Mouse (Mus musculus) forebrain, postnatal 0 days (tissue): Measurements from ENCODE around the gene 2410131K14Rik. TPM values are rescaled to one million over a fixed set of nuclear protein-coding genes. Genes with fewer than 3 reads are reported as not detected.

ENCODE experiments used
- ATAC-seq: fragments of 200-750 bp; cut with Nextera tagmentation; 2 replicates; pipeline ENCODE4 v1.8.0; 2017; ENCODE audit warnings: mild to moderate bottlenecking, moderate library complexity
- DNase-seq: peaks from one replicate; pipeline ENCODE4 v3.0.0-alpha.2; 2015
- H3K27ac ChIP-seq: fragments of 300-500 bp; sonication (generic); 2 replicates; pipeline ENCODE4 v1.5.1; 2014; ENCODE audit warnings: low read depth, mild to moderate bottlenecking, antibody characterized with exemption, low read length, moderate library complexity, mixed read lengths
- H3K27me3 ChIP-seq: fragments of 300-500 bp; sonication (generic); 2 replicates; pipeline ENCODE4 v1.6.1; 2014; ENCODE audit warnings: mild to moderate bottlenecking, low read length, mixed read lengths; ENCODE audit not compliant: insufficient read depth
- H3K36me3 ChIP-seq: fragments of 300-500 bp; sonication (generic); 2 replicates; pipeline ENCODE4 v1.6.1; 2014; ENCODE audit warnings: mild to moderate bottlenecking, moderate library complexity; ENCODE audit not compliant: insufficient read depth
- H3K4me1 ChIP-seq: fragments of 300-500 bp; sonication (generic); 2 replicates; pipeline ENCODE4 v1.6.1; 2014; ENCODE audit warnings: antibody characterized with exemption; ENCODE audit not compliant: insufficient read depth
- H3K4me2 ChIP-seq: fragments of 300-500 bp; sonication (generic); 2 replicates; pipeline ENCODE4 v1.6.1; 2014; ENCODE audit warnings: low read depth, mild to moderate bottlenecking, moderate library complexity
- H3K4me3 ChIP-seq: fragments of 300-500 bp; sonication (generic); 2 replicates; pipeline ENCODE4 v1.5.1; 2014; ENCODE audit warnings: low read depth, low read length, mixed read lengths
- H3K9ac ChIP-seq: fragments of 300-500 bp; sonication (generic); 2 replicates; pipeline ENCODE4 v1.6.1; 2014; ENCODE audit warnings: mild to moderate bottlenecking
- H3K9me3 ChIP-seq: fragments of 300-500 bp; sonication (generic); 2 replicates; pipeline ENCODE4 v1.6.1; 2016; ENCODE audit warnings: low read length
- CTCF ChIP-seq: sonication (generic); IDR thresholded peaks from 2 replicates; pipeline ENCODE4 v1.5.1; 2016; ENCODE audit warnings: antibody characterized with exemption, control low read depth, low read depth
- WGBS: fragments of 180-500 bp; shearing (Covaris S2); extraction: QIAGEN DNeasy Blood & Tissue Kit; methylation state at CpG from one replicate; pipeline ENCODE4 v1.1.7; 2014; 5-methylcytosine and 5-hydroxymethylcytosine counted together
- polyA plus RNA-seq: library from polyadenylated mRNA; unstranded; fragments of >200 nt; fragmentation: Nextera tagmentation; extraction: Ambion mirVana; gene quantifications from 2 replicates; pipeline ENCODE4 v1.2.1, GENCODE M21; 2015
- total RNA-seq: library from RNA; depleted of rRNA; stranded (reverse); fragments of >200 nt; gene quantifications from 2 replicates; pipeline ENCODE4 v1.2.3, GENCODE M21; 2014; rRNA removed

2410131K14Rik gene
- total RNA-seq (22.4 and 31.2 TPM in 2 replicates), polyA plus RNA-seq (15.5 and 19.1 TPM in 2 replicates)

DNA sequence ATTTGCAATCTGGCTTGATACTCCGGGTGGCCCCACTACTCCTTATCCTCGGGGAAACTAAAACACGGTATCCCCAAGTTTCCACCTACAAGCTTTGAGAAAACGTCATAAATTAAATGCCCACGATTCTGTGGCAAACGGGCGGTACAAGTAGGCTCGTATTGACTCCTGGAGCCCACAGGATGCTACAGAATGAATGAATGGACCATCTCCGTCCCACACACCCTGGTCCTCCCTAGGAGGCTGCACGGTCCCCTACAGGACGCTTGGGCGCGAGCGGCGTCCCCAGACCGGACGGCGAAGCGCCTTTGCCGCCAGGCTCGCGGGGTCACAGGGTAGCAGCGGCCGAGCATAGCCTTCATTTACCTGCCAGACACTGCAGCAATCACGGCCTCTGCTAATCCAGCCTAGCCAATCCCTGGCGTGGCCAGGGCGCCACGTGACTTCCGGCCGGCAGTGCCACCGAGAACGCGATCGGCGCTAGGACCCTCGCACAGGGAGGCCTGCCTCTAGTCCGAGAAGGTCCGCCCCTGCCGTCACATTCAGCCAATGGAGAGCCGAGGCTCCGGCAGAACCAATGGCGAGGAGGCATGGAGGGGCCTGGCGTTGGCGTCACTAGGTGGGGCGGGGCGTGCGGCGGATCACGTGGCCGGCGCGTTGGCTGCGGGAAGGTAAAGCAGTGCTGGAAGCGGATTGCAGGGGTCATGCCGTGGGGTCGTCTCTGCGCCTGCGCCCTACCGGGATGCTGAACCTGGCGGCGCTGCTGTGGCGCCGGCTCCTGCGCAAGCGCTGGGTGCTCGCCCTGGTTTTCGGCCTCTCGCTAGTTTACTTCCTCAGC, at the start of gene 2410131K14Rik, which contains the start of gene Rnft2:
Gene 2410131K14Rik, plus strand, starts transcription at position 622 of the 838 bp plus-strand sequence.
Gene Rnft2, minus strand, starts transcription at position 511 of the 838 bp plus-strand sequence.
- Histone ChIP-seq H3K9ac (peak within 1 kb of the TSS; percentile 70), H3K4me2 (peak within 1 kb of the TSS; percentile 71), H3K27ac (peak within 1 kb of the TSS; percentile 81), H3K4me1 (peaks cover 19% of the 10 kb centered on the region; the same call in 1 of the 2 replicates), H3K36me3 (peaks cover 24% of the 10 kb centered on the region), H3K9me3 (no peaks in the 10 kb centered on the region), H3K4me3 (peak within 1 kb of the TSS; percentile 65), H3K27me3 (no peaks in the 10 kb centered on the region)
- 3% methylated on average over 67 of the region's 68 CpGs for WGBS
- ATAC-seq (peak; percentile 100), DNase-seq (peak; percentile 99)
- TF ChIP-seq CTCF, result peak; percentile 21

DNA sequence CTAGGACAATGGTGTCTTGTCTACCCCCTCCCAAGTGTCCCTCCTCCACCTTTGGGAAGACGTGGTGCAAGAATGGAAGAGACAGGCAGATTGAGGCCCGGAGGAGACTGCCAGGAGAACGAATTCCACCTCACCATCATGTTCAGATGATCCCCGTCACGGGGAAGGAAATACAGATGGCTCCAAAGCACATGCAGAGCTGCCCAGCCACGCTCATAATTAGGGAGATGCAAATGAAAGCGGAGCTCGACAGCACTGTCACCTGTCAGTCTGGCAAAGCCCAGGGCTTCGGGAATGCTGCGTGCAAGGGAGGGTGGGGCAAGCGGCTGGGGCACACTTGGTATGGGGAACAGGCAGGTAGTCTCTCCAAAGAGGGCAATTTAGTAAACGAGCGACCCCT, 47.6 kb upstream of the 2410131K14Rik start:
- no peak overlapping the region for H3K4me2 ChIP-seq
- no peak overlapping the region for H3K4me3 ChIP-seq
- peaks cover 30% of the 10 kb centered on the region for H3K36me3 ChIP-seq
- H3K9me3 ChIP-seq, result no peaks in the 10 kb centered on the region
- no peak overlapping the region for H3K9ac ChIP-seq
- TF ChIP-seq CTCF, result no peak
- WGBS, result 54% methylated on average over 13 of the region's 13 CpGs
- DNase-seq, result no peak
- ATAC-seq, result peak; percentile 37; the same call in 1 of the 2 replicates
- H3K27ac ChIP-seq, result no peak overlapping the region
- H3K27me3 ChIP-seq, result no peaks in the 10 kb centered on the region
- H3K4me1 ChIP-seq, result no peaks in the 10 kb centered on the region

DNA sequence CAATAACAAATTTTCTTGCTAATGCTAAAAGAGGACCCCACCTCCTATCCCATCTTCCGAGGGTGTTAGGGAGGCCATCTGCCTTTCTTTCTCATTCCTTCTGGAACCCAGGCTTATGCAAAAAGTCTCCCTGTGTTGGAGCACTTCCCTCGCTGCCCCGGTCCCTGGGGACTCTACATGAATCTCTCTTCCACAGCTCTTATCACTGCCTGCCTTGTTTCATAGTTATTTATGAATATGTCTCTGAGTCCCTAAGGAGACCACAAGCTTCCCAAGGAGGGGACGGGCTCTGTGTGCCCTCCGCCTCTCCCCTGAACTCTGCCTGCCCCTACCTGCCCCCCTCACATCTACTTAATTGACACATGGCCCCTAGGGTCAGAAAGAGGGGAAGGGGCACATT, 45.4 kb upstream of the 2410131K14Rik start:
- H3K27me3 ChIP-seq, result no peaks in the 10 kb centered on the region
- no peak for TF ChIP-seq CTCF
- no peaks in the 10 kb centered on the region for H3K4me1 ChIP-seq
- H3K4me3 ChIP-seq, result no peak overlapping the region
- H3K27ac ChIP-seq, result 0 out of 2 replicates have a peak overlapping the region, but pooled peaks have one; percentile 21
- 65% methylated on average over 5 of the region's 5 CpGs for WGBS
- DNase-seq (no peak), ATAC-seq (peak; percentile 50)
- peaks cover 26% of the 10 kb centered on the region for H3K36me3 ChIP-seq
- H3K9ac ChIP-seq, result no peak overlapping the region
- no peaks in the 10 kb centered on the region for H3K9me3 ChIP-seq
- H3K4me2 ChIP-seq, result no peak overlapping the region

DNA sequence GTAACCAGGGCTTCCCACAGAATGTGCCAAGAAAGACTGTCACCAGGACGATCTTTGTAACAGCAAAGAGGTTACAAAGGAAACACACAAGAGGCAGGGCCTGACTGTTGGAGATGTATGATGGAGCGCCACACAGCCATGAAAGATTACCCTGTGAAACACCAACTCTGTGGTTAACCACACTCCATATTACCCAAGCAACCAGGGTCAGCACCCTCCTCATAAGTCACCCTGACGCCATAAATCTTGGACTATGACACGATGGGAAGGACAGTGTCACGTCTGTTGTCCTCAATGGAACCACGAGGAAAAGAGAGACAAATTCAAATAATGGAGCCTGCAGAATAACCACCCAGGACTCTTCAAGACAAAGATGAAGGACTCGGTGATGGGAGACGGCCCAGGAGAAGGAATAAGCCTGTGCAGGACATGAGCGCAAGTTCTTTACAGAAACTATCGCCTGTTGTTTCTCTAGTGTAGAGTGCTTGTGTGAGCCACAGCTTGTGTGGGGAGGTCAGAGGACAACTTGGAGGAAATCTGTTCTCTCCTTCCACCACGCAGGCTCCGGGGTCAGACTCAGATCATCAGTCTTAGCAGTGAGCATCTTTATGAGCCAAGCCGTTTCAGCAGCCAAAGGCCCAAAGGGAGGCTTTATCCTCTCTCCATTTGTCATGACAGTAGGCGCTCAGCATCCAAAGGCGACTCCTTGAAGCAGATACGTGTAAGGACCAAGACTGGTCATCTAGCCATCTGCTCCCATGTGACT, 40.2 kb upstream of the 2410131K14Rik start:
- Histone ChIP-seq H3K4me3 (no peak overlapping the region), H3K27me3 (no peaks in the 10 kb centered on the region), H3K27ac (no peak overlapping the region), H3K9me3 (no peaks in the 10 kb centered on the region), H3K36me3 (peaks cover 28% of the 10 kb centered on the region), H3K4me1 (no peaks in the 10 kb centered on the region), H3K9ac (no peak overlapping the region), H3K4me2 (no peak overlapping the region)
- ATAC-seq (no peak), DNase-seq (no peak)
- no peak for TF ChIP-seq CTCF
- 85% methylated on average over 16 of the region's 16 CpGs for WGBS

DNA sequence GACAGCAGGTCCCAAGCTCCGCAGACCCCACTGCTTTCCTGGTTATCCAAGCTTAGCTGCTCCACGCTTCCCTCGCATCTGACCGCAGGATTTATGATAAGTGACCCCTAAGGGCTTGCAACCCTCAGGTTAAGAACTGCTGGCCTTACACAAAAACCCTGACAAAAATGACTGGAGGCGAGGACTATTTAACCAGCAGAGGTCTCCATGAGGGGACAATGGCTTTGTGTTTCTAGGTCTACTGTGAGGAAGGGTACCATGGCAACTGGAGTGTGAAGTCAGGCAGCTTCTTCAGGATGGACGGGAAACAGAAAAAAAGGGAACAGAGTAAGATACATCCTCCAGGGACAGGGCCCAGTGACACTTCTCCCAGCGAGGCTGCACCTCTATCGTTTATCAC, 39.2 kb upstream of the 2410131K14Rik start:
- Histone ChIP-seq H3K27me3 (no peaks in the 10 kb centered on the region), H3K9me3 (no peaks in the 10 kb centered on the region), H3K4me2 (no peak overlapping the region), H3K4me3 (no peak overlapping the region), H3K4me1 (no peaks in the 10 kb centered on the region), H3K27ac (no peak overlapping the region), H3K9ac (no peak overlapping the region), H3K36me3 (peaks cover 18% of the 10 kb centered on the region)
- ATAC-seq (no peak), DNase-seq (no peak)
- WGBS, result 69% methylated on average over 8 of the region's 8 CpGs
- TF ChIP-seq CTCF, result no peak

DNA sequence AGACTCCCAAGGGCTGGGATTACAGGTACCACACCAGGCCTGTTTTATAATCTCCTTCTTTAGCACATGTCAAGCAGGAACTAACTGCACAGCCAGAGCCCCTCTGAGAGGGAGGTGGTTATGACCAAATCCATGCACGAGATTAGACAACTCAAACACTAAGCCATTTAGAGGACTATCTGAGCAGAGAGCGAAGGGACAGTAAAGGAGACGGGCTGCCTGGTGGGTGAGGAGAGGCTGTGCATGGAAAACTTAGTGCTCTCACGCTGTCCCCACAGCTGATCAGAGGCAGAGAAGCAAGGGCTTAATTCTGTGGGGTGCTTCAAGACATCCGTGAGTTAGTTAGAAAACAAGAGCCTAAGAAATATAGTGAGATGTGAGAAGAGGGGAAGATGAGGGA, 31.0 kb upstream of the 2410131K14Rik start:
- peak; percentile 69 for ATAC-seq
- DNase-seq, result no peak
- no peaks in the 10 kb centered on the region for H3K27me3 ChIP-seq
- H3K4me3 ChIP-seq, result peak overlapping the region; percentile 26
- peak overlapping the region; percentile 62 for H3K4me2 ChIP-seq
- no peaks in the 10 kb centered on the region for H3K9me3 ChIP-seq
- H3K9ac ChIP-seq, result peak overlapping the region; percentile 48
- peak overlapping the region; percentile 66 for H3K27ac ChIP-seq
- TF ChIP-seq CTCF, result peak; percentile 17; the same call in 1 of the 2 replicates
- WGBS, result 11% methylated on average over 5 of the region's 5 CpGs
- H3K4me1 ChIP-seq, result peaks cover 11% of the 10 kb centered on the region
- H3K36me3 ChIP-seq, result peaks cover 11% of the 10 kb centered on the region
